Mouse (Mus musculus): ENCODE data around the gene Ube2c.

The Ube2c gene

GRCm38 (mm10) chr2:164822636-164823165, 53.0 kb downstream of the Ube2c start, which contains the start of gene Zswim1:
TSS of gene Zswim1 (plus strand) at chr2:164822686.
- peak; percentile 99 for DNase-seq (ENCODE audit: low read depth)

GRCm38 (mm10) chr2:164823181-164823585, 53.5 kb downstream of the Ube2c start:
- no peak for DNase-seq (ENCODE audit: low read depth)

GRCm38 (mm10) chr2:164823969-164824368, 54.3 kb downstream of the Ube2c start:
- DNase-seq (ENCODE audit: low read depth): no peak

GRCm38 (mm10) chr2:164825521-164825920, 55.8 kb downstream of the Ube2c start:
- no peak for DNase-seq (ENCODE audit: low read depth)

- DNase-seq (ENCODE audit: low read depth): no peak
These were observed 57.6 kb downstream of the Ube2c start for GRCm38 (mm10) chr2:164827146-164827850.
